Mouse (Mus musculus) urinary bladder, postnatal 25 days (tissue): ENCODE measurements around the gene Trnp1.
"Not testable (repeated sequence)": the region's sequence is repeated elsewhere in the genome, so short reads cannot be mapped to it uniquely, and the experiment has no call there.

Source experiments
- DNase-seq: peaks from one replicate; pipeline ENCODE4 v3.0.0; 2022; ENCODE audit warnings: low spot score

The Trnp1 gene

GRCm38 (mm10) chr4:133498160-133498724, at the start of gene Trnp1:
Gene Trnp1, minus strand, starts transcription at chr4:133498550.
- peak; percentile 73 for DNase-seq

- DNase-seq, result peak; percentile 89
These were observed 47.2 kb upstream of the Trnp1 start, which contains the start of gene Nudc for GRCm38 (mm10) chr4:133545272-133546231. Gene Nudc, minus strand, starts transcription at chr4:133545996.

- no peak for DNase-seq
These were observed 38.3 kb upstream of the Trnp1 start for GRCm38 (mm10) chr4:133536652-133537051.

GRCm38 (mm10) chr4:133536081-133536480, 37.7 kb upstream of the Trnp1 start:
- DNase-seq, result no peak

- DNase-seq, result no peak
These were observed 34.4 kb upstream of the Trnp1 start for GRCm38 (mm10) chr4:133532777-133533176.

- no peak for DNase-seq
These were observed 29.4 kb upstream of the Trnp1 start for GRCm38 (mm10) chr4:133527788-133528187.

- no peak for DNase-seq
These were observed 23.2 kb upstream of the Trnp1 start for GRCm38 (mm10) chr4:133521502-133521901.

GRCm38 (mm10) chr4:133519369-133519665, 21.0 kb upstream of the Trnp1 start:
- no peak for DNase-seq

GRCm38 (mm10) chr4:133518601-133519368, 20.4 kb upstream of the Trnp1 start, which contains the start of gene Kdf1:
Gene Kdf1, plus strand, starts transcription at chr4:133518963.
- DNase-seq, result peak; percentile 63

GRCm38 (mm10) chr4:133512972-133513371, 14.6 kb upstream of the Trnp1 start:
- DNase-seq, result peak; percentile 66

- DNase-seq, result not testable (repeated sequence)
These were observed 14.2 kb upstream of the Trnp1 start for GRCm38 (mm10) chr4:133512511-133512910.

- DNase-seq, result no peak
These were observed 12.7 kb upstream of the Trnp1 start for GRCm38 (mm10) chr4:133511050-133511449.

- DNase-seq, result no peak
These were observed 10.6 kb upstream of the Trnp1 start for GRCm38 (mm10) chr4:133508990-133509389.

- DNase-seq, result no peak
These were observed 8.2 kb upstream of the Trnp1 start for GRCm38 (mm10) chr4:133506573-133506972.

GRCm38 (mm10) chr4:133504755-133505485, 6.6 kb upstream of the Trnp1 start:
- no peak for DNase-seq

GRCm38 (mm10) chr4:133504300-133504699, 6.0 kb upstream of the Trnp1 start:
- DNase-seq, result no peak

GRCm38 (mm10) chr4:133501514-133501913, 3.2 kb upstream of the Trnp1 start:
- no peak for DNase-seq

GRCm38 (mm10) chr4:133497461-133498159, 740 bp downstream of the Trnp1 start:
- DNase-seq, result no peak

- DNase-seq, result no peak
These were observed 1.5 kb downstream of the Trnp1 start for GRCm38 (mm10) chr4:133496738-133497445.

- DNase-seq, result no peak
These were observed 2.6 kb downstream of the Trnp1 start for GRCm38 (mm10) chr4:133495711-133496110.

GRCm38 (mm10) chr4:133494867-133495266, 3.5 kb downstream of the Trnp1 start:
- DNase-seq, result no peak
